ENCODE assay signal across 10 mouse cellular contexts in genomic region chr2:96234613-96235012, GRCm38 (mm10).
DNase-seq lines count a peak whose midpoint lies in the region; ATAC-seq and TF ChIP-seq lines count a peak whose summit lies in the region.
"Had no signal": no experiment of that assay in that cellular context is flagged by ENCODE, and none has a peak within 500 bp of the region (broad histone marks: within the 10 kb centered on the region; RNA-seq: fewer than 3 reads in every experiment).

No protein-coding gene starts in this region.

- H3K4me1 ChIP-seq in heart, postnatal 0 days (ENCODE audit: control insufficient read depth, insufficient read depth) = no peaks in the 10 kb centered on the region
- H3K4me1 ChIP-seq: liver, embryonic 13.5 days; megakaryocyte, embryonic 14.5 days had no signal

- peak; percentile 34 for TF ChIP-seq CTCF in heart, postnatal 0 days (IDR thresholded peaks at IDR 0.05; ENCODE audit: low read depth)

- H3K4me2 ChIP-seq in heart, postnatal 0 days (ENCODE audit: low read depth, low read length) = no peak overlapping the region
- H3K4me2 ChIP-seq: liver, embryonic 13.5 days had no signal

- no peak overlapping the region for H3K9ac ChIP-seq in heart, postnatal 0 days (replicated peaks; ENCODE audit: low read depth, low read length)
- H3K9ac ChIP-seq: liver, embryonic 13.5 days had no signal

- H3K9me3 ChIP-seq in heart, postnatal 0 days (replicated peaks; ENCODE audit: control insufficient read depth, low read length) = no peaks in the 10 kb centered on the region
- H3K9me3 ChIP-seq: liver, embryonic 13.5 days; megakaryocyte, embryonic 14.5 days had no signal

- no peak for ATAC-seq in heart, postnatal 0 days (ENCODE audit: insufficient read depth, low read depth)
- peak; percentile 67 for ATAC-seq in frontal cortex, adult (ENCODE audit: low TSS enrichment)

- no peaks in the 10 kb centered on the region for H3K36me3 ChIP-seq in heart, postnatal 0 days (replicated peaks; ENCODE audit: control insufficient read depth, insufficient read depth, low read length)
- H3K36me3 ChIP-seq: liver, embryonic 13.5 days had no signal

- H3K27ac ChIP-seq in heart, postnatal 0 days (ENCODE audit: low read depth) = no peak overlapping the region
- H3K27ac ChIP-seq: liver, embryonic 13.5 days had no signal

- no peaks in the 10 kb centered on the region for H3K27me3 ChIP-seq in heart, postnatal 0 days (ENCODE audit: control insufficient read depth, insufficient read depth, low read length)
- H3K27me3 ChIP-seq: liver, embryonic 13.5 days; megakaryocyte, embryonic 14.5 days had no signal

- intact Hi-C loops in heart, postnatal 25 days (cut with DNase I) = no loop called here
- intact Hi-C loops in left cerebral cortex, postnatal 4 days (cut with DNase I) = no loop called here

- no peak for TF ChIP-seq EP300 in heart, postnatal 0 days (IDR thresholded peaks at IDR 0.05; ENCODE audit: low read depth)

- no peak for DNase-seq in heart, postnatal 0 days (ENCODE audit: low spot score)
- DNase-seq in heart, postnatal 25 days (ENCODE audit: low spot score) = no peak
- DNase-seq in left cerebral cortex, postnatal 4 days = peak; percentile 7
- DNase-seq in left cerebral cortex, adult 11 months (ENCODE audit: low spot score) = no peak
- peak; percentile 47 for DNase-seq in adipocyte (ENCODE audit: low spot score)
- DNase-seq in MN1 (ENCODE audit: low spot score) = no peak
- DNase-seq: liver, embryonic 13.5 days; thymus, postnatal 4 days had no signal

- no peak overlapping the region for H3K4me3 ChIP-seq in heart, postnatal 0 days (ENCODE audit: low read depth, low read length)
- H3K4me3 ChIP-seq: liver, embryonic 13.5 days; megakaryocyte, embryonic 14.5 days had no signal

Comparison
In these comparisons a context has a peak if more than half of its experiments do, and no peak if none do; other contexts are left out.
1. DNase-seq: peak in left cerebral cortex, postnatal 4 days (single experiment) and adipocyte (single experiment); none in heart, postnatal 0 days (single experiment), heart, postnatal 25 days (single experiment), left cerebral cortex, adult 11 months (single experiment) and MN1 (single experiment).